Mouse (Mus musculus) liver, embryonic 14.5 days (tissue): Measurements from ENCODE around the gene Pcbd2. TPM values are rescaled to one million over a fixed set of nuclear protein-coding genes. Genes with fewer than 3 reads are reported as not detected.
"Not testable (repeated sequence)": the region's sequence is repeated elsewhere in the genome, so short reads cannot be mapped to it uniquely, and the experiment has no call there.

Experiments
- ATAC-seq: fragments of 200-750 bp; cut with Nextera tagmentation; 2 replicates; pipeline ENCODE4 v1.8.0; 2017; ENCODE audit warnings: moderate number of reproducible peaks, mild to moderate bottlenecking, moderate library complexity; ENCODE audit not compliant: insufficient read depth
- DNase-seq, 3 experiments: peaks; one replicate each; pipeline ENCODE4 v3.0.0-alpha.2; 2012 to 2013; ENCODE audit warnings: low read depth in 3 of 3, low spot score in 3 of 3
- H3K27ac ChIP-seq: fragments of 300-500 bp; sonication (generic); 2 replicates; pipeline ENCODE4 v1.5.1; 2014; ENCODE audit warnings: moderate library complexity, mild to moderate bottlenecking, control low read depth, inconsistent platforms
- H3K27me3 ChIP-seq: fragments of 300-500 bp; sonication (generic); 2 replicates; pipeline ENCODE4 v1.6.1; 2014; ENCODE audit warnings: mild to moderate bottlenecking, low read length, moderate library complexity; ENCODE audit not compliant: control insufficient read depth, insufficient read depth
- H3K36me3 ChIP-seq: fragments of 300-500 bp; sonication (generic); replicated peaks from 2 replicates; pipeline ENCODE4 v1.6.1; 2014; ENCODE audit warnings: low read depth; ENCODE audit not compliant: control insufficient read depth, insufficient read depth
- H3K4me1 ChIP-seq, 2 experiments: fragments of 200-500 bp in 1 of 2; fragments of 300-500 bp in 1 of 2; sonication (generic) in 1 of 2; replicated peaks; 2 replicates each; pipeline ENCODE4 v1.6.1; 2012 to 2014; ENCODE audit warnings: antibody characterized with exemption in 1 of 2, inconsistent platforms in 1 of 2, low read length in 1 of 2; ENCODE audit not compliant: control insufficient read depth in 2 of 2, insufficient read depth in 2 of 2
- H3K4me2 ChIP-seq: fragments of 300-500 bp; sonication (generic); 2 replicates; pipeline ENCODE4 v1.6.1; 2014; ENCODE audit warnings: low read depth, mild to moderate bottlenecking, control low read depth, moderate library complexity
- H3K4me3 ChIP-seq, 2 experiments: fragments of 200-500 bp in 1 of 2; fragments of 300-500 bp in 1 of 2; sonication (generic) in 1 of 2; 2 replicates each; pipeline ENCODE4 v1.5.1; 2012 to 2014; ENCODE audit warnings: low read depth in 2 of 2, low read length in 2 of 2, mild to moderate bottlenecking in 2 of 2, control low read depth in 1 of 2, inconsistent platforms in 1 of 2, moderate library complexity in 1 of 2; ENCODE audit not compliant: insufficient read depth in 1 of 2
- H3K9ac ChIP-seq: fragments of 300-500 bp; sonication (generic); replicated peaks from 2 replicates; pipeline ENCODE4 v1.6.1; 2014; ENCODE audit warnings: mild to moderate bottlenecking, control low read depth, moderate library complexity
- H3K9me3 ChIP-seq: fragments of 300-500 bp; sonication (generic); 2 replicates; pipeline ENCODE4 v1.6.1; 2016; ENCODE audit warnings: low read length, mixed read lengths; ENCODE audit not compliant: control insufficient read depth
- CTCF ChIP-seq: IDR thresholded peaks from 2 replicates; pipeline ENCODE4 v1.5.1; 2016; ENCODE audit warnings: antibody characterized with exemption, low read depth, control low read depth
- EP300 ChIP-seq: IDR thresholded peaks from 2 replicates; pipeline ENCODE4 v1.6.1; 2016; ENCODE audit warnings: antibody characterized with exemption, low read depth
- WGBS: fragments of 180-500 bp; shearing (Covaris S2); extraction: QIAGEN DNeasy Blood & Tissue Kit; methylation state at CpG from one replicate; pipeline ENCODE4 v1.1.7; 2014; ENCODE audit not compliant: insufficient replicate concordance; 5-methylcytosine and 5-hydroxymethylcytosine counted together
- polyA plus RNA-seq, 2 experiments: library from polyadenylated mRNA; depleted of rRNA in 1 of 2; stranded (reverse) in 1 of 2; unstranded in 1 of 2; fragments of >200 nt; fragmentation: Nextera tagmentation in 1 of 2; extraction: Ambion mirVana in 1 of 2; gene quantifications; 2 replicates each; pipeline versions ENCODE4 v1.2.1 to v1.2.3; 2012 to 2014

Gene Pcbd2
- polyA plus RNA-seq, 2 experiments = 25.1 to 35.7 TPM

GRCm38 (mm10) chr13:55692535-55693242 is 34.5 kb upstream of the Pcbd2 start, which contains the start of gene B230219D22Rik:
TSS of gene B230219D22Rik (plus strand) at chr13:55693124.
- DNase-seq = peak; percentile 84 to 87 (median 84)
- TF ChIP-seq CTCF = peak; percentile 30; the same call in 1 of the 2 replicates
- peak; percentile 77 for TF ChIP-seq EP300
- H3K4me1 ChIP-seq = peaks cover 19% of the 10 kb centered on the region in 2 experiments
- H3K4me3 ChIP-seq = peak within 1 kb of the TSS; percentile 69 to 88
- H3K4me2 ChIP-seq = peak within 1 kb of the TSS; percentile 94
- H3K9ac ChIP-seq = peak within 1 kb of the TSS; percentile 91
- H3K36me3 ChIP-seq = no peaks in the 10 kb centered on the region
- H3K27ac ChIP-seq = peak within 1 kb of the TSS; percentile 66
- no peaks in the 10 kb centered on the region for H3K27me3 ChIP-seq
- ATAC-seq = peak; percentile 97
- H3K9me3 ChIP-seq = no peaks in the 10 kb centered on the region
- under 1% methylated on average over 51 of the region's 51 CpGs for WGBS

GRCm38 (mm10) chr13:55693243-55693721 is 33.9 kb upstream of the Pcbd2 start:
- Histone ChIP-seq H3K36me3 (no peaks in the 10 kb centered on the region; the same call in 1 of the 2 replicates), H3K9me3 (no peaks in the 10 kb centered on the region), H3K27ac (peak overlapping the region; percentile 66), H3K9ac (peak overlapping the region; percentile 91), H3K4me3 (peak overlapping the region; percentile 69 to 88), H3K4me2 (peak overlapping the region; percentile 94), H3K4me1 (peaks cover 19% of the 10 kb centered on the region in 2 experiments), H3K27me3 (no peaks in the 10 kb centered on the region)
- ATAC-seq (peak; percentile 76), DNase-seq (no peak)
- TF ChIP-seq EP300 (no peak), CTCF (no peak)
- WGBS = under 1% methylated on average over 62 of the region's 70 CpGs

DNA sequence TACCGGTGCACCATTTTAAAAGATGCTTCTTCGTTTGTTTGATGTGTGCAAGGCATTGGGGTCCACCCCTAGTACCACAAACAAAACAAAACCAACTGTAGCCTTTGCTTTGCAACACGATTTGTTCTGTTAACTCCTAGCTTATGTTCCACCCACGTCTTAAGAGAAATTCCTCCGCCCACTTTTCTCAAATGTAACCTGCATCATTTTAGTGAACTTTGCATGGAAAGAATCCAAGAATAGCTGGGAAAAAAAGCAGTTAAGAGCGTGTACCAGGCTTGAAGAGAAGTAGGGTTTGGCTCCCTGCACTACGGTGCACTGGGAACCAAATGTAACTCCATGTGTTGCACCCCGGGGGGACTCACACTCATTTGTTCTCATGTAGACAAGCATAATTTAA is 33.1 kb upstream of the Pcbd2 start:
- WGBS = 9% methylated on average over 8 of the region's 8 CpGs
- no peaks in the 10 kb centered on the region for H3K27me3 ChIP-seq
- peaks cover 19% of the 10 kb centered on the region in 2 experiments for H3K4me1 ChIP-seq
- peak overlapping the region; percentile 94 for H3K4me2 ChIP-seq
- H3K27ac ChIP-seq = peak overlapping the region; percentile 20
- ATAC-seq (no peak), DNase-seq (no peak)
- H3K4me3 ChIP-seq = peak overlapping the region; percentile 69 to 88
- TF ChIP-seq CTCF (no peak), EP300 (no peak)
- peak overlapping the region; percentile 91 for H3K9ac ChIP-seq
- H3K36me3 ChIP-seq = peaks cover 6% of the 10 kb centered on the region
- no peaks in the 10 kb centered on the region for H3K9me3 ChIP-seq

DNA sequence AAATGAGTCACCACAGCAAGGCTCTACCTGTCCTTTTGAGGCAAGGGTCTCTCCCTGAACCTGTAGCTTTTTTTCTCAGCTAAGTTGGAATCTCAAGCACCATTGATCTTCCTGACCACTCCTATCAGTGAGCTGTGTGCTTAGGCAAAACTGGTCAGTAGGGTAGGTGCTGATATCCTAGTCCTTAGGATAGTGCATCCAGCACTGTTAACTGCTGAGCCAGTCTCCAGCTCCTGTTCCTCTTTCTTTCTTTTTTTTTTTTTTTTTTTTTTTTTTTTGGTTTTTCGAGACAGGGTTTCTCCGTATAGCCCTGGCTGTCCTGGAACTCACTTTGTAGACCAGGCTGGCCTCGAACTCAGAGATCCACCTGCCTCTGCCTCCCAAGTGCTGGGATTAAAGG is 31.2 kb upstream of the Pcbd2 start:
- Histone ChIP-seq H3K4me1 (peaks cover 19% of the 10 kb centered on the region in 2 experiments), H3K36me3 (peaks cover 23% of the 10 kb centered on the region)
- H3K9me3 ChIP-seq, H3K4me2 ChIP-seq, H3K9ac ChIP-seq, DNase-seq, ATAC-seq, H3K27ac ChIP-seq, H3K4me3 ChIP-seq, H3K27me3 ChIP-seq: not testable (repeated sequence)
- WGBS = 100% methylated on average over 1 of the region's 3 CpGs

DNA sequence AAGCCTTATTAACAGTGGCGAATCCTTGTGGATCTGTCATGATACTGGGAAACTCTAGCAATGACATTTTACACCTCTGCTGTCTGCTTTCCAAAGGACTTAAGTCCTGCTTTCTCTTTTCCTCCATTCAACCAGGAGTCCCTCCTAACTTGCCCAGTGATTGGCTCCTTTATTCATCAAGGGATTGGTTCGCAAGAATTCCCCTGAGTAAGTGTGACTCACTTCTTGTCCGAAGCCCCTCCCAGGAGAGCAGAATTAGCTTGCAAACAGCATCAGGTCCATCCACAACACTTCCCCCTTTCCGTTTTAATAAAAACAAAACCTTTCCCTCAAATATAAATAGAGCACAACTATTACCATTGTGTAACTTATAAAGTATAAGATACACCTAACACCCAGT is 22.9 kb upstream of the Pcbd2 start:
- no peaks in the 10 kb centered on the region for H3K27me3 ChIP-seq
- H3K4me1 ChIP-seq = no peaks in the 10 kb centered on the region
- H3K27ac ChIP-seq = no peak overlapping the region
- H3K36me3 ChIP-seq = peaks cover 32% of the 10 kb centered on the region
- H3K9me3 ChIP-seq = no peaks in the 10 kb centered on the region
- no peak overlapping the region for H3K9ac ChIP-seq
- no peak for TF ChIP-seq EP300
- TF ChIP-seq CTCF = no peak
- no peak for DNase-seq
- no peak overlapping the region for H3K4me2 ChIP-seq
- no peak overlapping the region for H3K4me3 ChIP-seq
- ATAC-seq = no peak
- 74% methylated on average over 4 of the region's 4 CpGs for WGBS
